Comparison of ENCODE assay signal across 9 mouse cellular contexts in genomic region chr12:76552321-76552720, GRCm38 (mm10). TPM values are rescaled to one million over a fixed set of nuclear protein-coding genes. Genes with fewer than 3 reads are reported as not detected.
DNase-seq lines count a peak whose midpoint lies in the region; ATAC-seq and TF ChIP-seq lines count a peak whose summit lies in the region.
"Had no signal": no experiment of that assay in that cellular context is flagged by ENCODE, and none has a peak within 500 bp of the region (broad histone marks: within the 10 kb centered on the region; RNA-seq: fewer than 3 reads in every experiment).

No protein-coding gene starts in this region.

- H3K27me3 ChIP-seq in G1E (ENCODE audit: insufficient read depth, low read length) = peaks cover 79% of the 10 kb centered on the region

- intact Hi-C loops in heart, postnatal 36 days (cut with DNase I) = no loop called here
- intact Hi-C loops in gastrocnemius, postnatal 14 days (cut with DNase I; ENCODE audit: low total_unique reads) = no loop called here

- no peak overlapping the region for H3K4me3 ChIP-seq in G1E (ENCODE audit: low read depth, low read length)

- peak; percentile 56 for DNase-seq in G1E (ENCODE audit: low spot score)
- DNase-seq in adrenal gland, adult 8-10 months = peak; percentile 76
- peak; percentile 52 to 65 for DNase-seq in heart, postnatal 36 days
- peak; percentile 54 to 69 for DNase-seq in lung, postnatal 4 days
- no peak for DNase-seq in layer of hippocampus, adult 9-11 months
- no peak for DNase-seq in right cerebral cortex, postnatal 36 days (ENCODE audit: low spot score in 2 of 2)
- DNase-seq in layer of hippocampus, postnatal 25 days (ENCODE audit: extremely low spot score in 1 of 2, low spot score in 1 of 2) = no peak
- no peak for DNase-seq in gastrocnemius, postnatal 14 days
- DNase-seq: cerebellum, adult 11-12 months had no signal

- H3K36me3 ChIP-seq in G1E (replicated peaks) = peaks cover 3% of the 10 kb centered on the region

- no peak for TF ChIP-seq CTCF in G1E (IDR thresholded peaks at IDR 0.05; ENCODE audit: low read depth, low read length)

- ATAC-seq in G1E (ENCODE audit: extremely low read depth, insufficient number of reproducible peaks, low FRiP score, poor library complexity, severe bottlenecking) = no peak

- H3K9me3 ChIP-seq in G1E (replicated peaks) = no peaks in the 10 kb centered on the region

- peaks cover 29% of the 10 kb centered on the region for H3K4me1 ChIP-seq in G1E (ENCODE audit: insufficient read depth, low read depth, low read length)

RNA-seq across cellular contexts. Expression of gene Plekhg3, which starts 21.6 kb away (rescaled TPM):
- total RNA-seq in G1E (2014; fragmentation: Nextera tagmentation) (12.4 and 12.6 TPM in 2 replicates), G1E (2017) (16.7 and 17.8 TPM in 2 replicates)
- polyA plus RNA-seq in G1E (2012) = 10.1 and 12.5 TPM in 2 replicates
- total RNA-seq in adrenal gland, adult 8-10 months (2022) = 10 to 100 TPM; 10.8 to 23.4 (median 16.2) TPM
- 10 to 100 TPM; 13.2 to 15.2 TPM for total RNA-seq in heart, postnatal 36 days (2021)
- 10 to 100 TPM; 23.2 to 27.5 TPM for total RNA-seq in layer of hippocampus, postnatal 25 days (2021)
- total RNA-seq in gastrocnemius, postnatal 14 days (2021) = 10 to 100 TPM; 10.3 to 11.7 TPM

Comparison
In these comparisons a context has a peak if more than half of its experiments do, and no peak if none do; other contexts are left out.
1. DNase-seq: peak in G1E (single experiment), adrenal gland, adult 8-10 months (single experiment), heart, postnatal 36 days (2 of 2) and lung, postnatal 4 days (2 of 2); none in layer of hippocampus, adult 9-11 months (single experiment), right cerebral cortex, postnatal 36 days (0 of 2), layer of hippocampus, postnatal 25 days (0 of 2) and gastrocnemius, postnatal 14 days (single experiment).